In the genomic region with DNA sequence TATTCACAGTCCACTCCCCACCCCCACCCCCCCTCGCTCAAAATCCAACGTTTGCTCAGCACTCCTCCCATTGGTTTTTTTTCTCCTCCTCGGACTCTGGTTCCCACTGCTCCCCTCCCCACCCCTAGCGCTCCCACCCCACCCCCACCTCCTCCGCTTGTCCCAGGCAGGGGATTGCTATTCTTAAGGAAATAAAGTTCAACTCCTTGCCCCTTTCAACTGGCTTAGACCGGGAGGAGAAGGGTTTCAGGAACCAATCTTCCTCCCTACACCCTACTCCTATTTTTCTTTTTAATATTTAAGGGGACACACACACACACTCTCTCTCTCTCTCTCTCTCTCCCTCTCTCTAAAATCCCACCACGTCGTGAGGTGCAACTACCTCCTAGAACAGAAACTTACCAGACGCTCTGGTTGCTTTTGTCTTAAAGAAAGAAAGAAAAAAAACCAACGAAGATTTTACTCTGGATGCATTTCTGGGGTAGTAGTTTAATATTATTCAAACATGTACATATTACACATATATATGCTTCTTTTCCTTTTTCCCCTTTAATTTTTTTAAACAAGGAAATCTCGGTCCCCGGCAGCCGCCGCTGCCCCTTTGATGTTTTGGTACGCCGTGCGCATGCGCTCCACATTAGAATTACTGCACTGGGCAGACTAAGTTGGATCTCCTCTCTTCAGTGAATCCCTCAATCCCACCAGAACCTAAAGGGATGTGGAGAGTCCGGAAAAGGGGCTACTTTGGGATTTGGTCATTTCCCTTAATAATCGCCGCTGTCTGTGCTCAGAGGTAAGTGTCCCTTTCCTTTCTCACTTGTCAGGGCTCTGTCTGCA, we compare ENCODE assay signal across 8 mouse cellular contexts. TPM values are rescaled to one million over a fixed set of nuclear protein-coding genes. Genes with fewer than 3 reads are reported as not detected.
DNase-seq lines count a peak whose midpoint lies in the region; ATAC-seq lines count a peak whose summit lies in the region.

No protein-coding gene starts in this region.

- H3K27me3 ChIP-seq in heart, embryonic 16.5 days (ENCODE audit: control insufficient read depth, insufficient read depth, low read length): peaks cover 3% of the 10 kb centered on the region; the same call in 1 of the 2 replicates
- no peaks in the 10 kb centered on the region for H3K27me3 ChIP-seq in stomach, embryonic 14.5 days (ENCODE audit: control insufficient read depth, insufficient read depth, low read length)

- peak; percentile 31 for DNase-seq in urinary bladder, postnatal 25 days (ENCODE audit: low spot score)
- DNase-seq in urinary bladder, adult 2 months (ENCODE audit: low spot score): no peak
- peak; percentile 42 for DNase-seq in embryo, embryonic 11.5 days (ENCODE audit: low read depth, low spot score)
- peak; percentile 43 for DNase-seq in layer of hippocampus, adult 9-11 months
- DNase-seq in lung, postnatal 36 days: peak; percentile 1
- DNase-seq in thymus, postnatal 0 days (ENCODE audit: low spot score): no peak

- 0 out of 2 replicates have a peak, but pooled peaks cover 3% of the 10 kb centered on the region for H3K4me1 ChIP-seq in heart, embryonic 16.5 days (ENCODE audit: control insufficient read depth, insufficient read depth, low read length)
- no peaks in the 10 kb centered on the region for H3K4me1 ChIP-seq in stomach, embryonic 14.5 days (ENCODE audit: control insufficient read depth, insufficient read depth, low read length)

- H3K9me3 ChIP-seq in heart, embryonic 16.5 days (replicated peaks; ENCODE audit: control insufficient read depth, low read length): no peaks in the 10 kb centered on the region
- H3K9me3 ChIP-seq in stomach, embryonic 14.5 days (ENCODE audit: control insufficient read depth, low read depth, low read length): no peaks in the 10 kb centered on the region

- no peak overlapping the region for H3K27ac ChIP-seq in heart, embryonic 16.5 days (ENCODE audit: low read length)
- H3K27ac ChIP-seq in stomach, embryonic 14.5 days (ENCODE audit: low read length): no peak overlapping the region

- 0 out of 2 replicates have a peak, but pooled peaks have one; percentile 18 for ATAC-seq in heart, embryonic 16.5 days (replicated peaks; ENCODE audit: extremely low read depth, insufficient read depth, low FRiP score)
- ATAC-seq in stomach, embryonic 14.5 days (ENCODE audit: insufficient number of reproducible peaks, insufficient read depth, low FRiP score, low read depth): no peak; the same call in 1 of the 2 replicates

- H3K36me3 ChIP-seq in heart, embryonic 16.5 days (ENCODE audit: control insufficient read depth, insufficient read depth): no peaks in the 10 kb centered on the region
- H3K36me3 ChIP-seq in stomach, embryonic 14.5 days (ENCODE audit: control insufficient read depth, insufficient read depth, low read length): no peaks in the 10 kb centered on the region

- peak overlapping the region; percentile 88 for H3K4me2 ChIP-seq in heart, embryonic 16.5 days (ENCODE audit: low read depth, low read length)
- H3K4me2 ChIP-seq in stomach, embryonic 14.5 days (replicated peaks; ENCODE audit: low read depth, low read length): peak overlapping the region; percentile 88

- H3K4me3 ChIP-seq in heart, embryonic 16.5 days (ENCODE audit: low read length): peak overlapping the region; percentile 68
- peak overlapping the region; percentile 42 for H3K4me3 ChIP-seq in stomach, embryonic 14.5 days (ENCODE audit: low read depth, low read length)

- H3K9ac ChIP-seq in heart, embryonic 16.5 days (ENCODE audit: low read length): peak overlapping the region; percentile 71
- H3K9ac ChIP-seq in stomach, embryonic 14.5 days (replicated peaks; ENCODE audit: low read depth, low read length): peak overlapping the region; percentile 28; the same call in 1 of the 2 replicates

- WGBS in heart, embryonic 16.5 days: under 1% methylated on average over 21 of the region's 21 CpGs
- under 1% methylated on average over 21 of the region's 21 CpGs for WGBS in stomach, embryonic 14.5 days

RNA-seq across cellular contexts. Expression of a gene that starts 1.3 kb away (rescaled TPM):
- polyA plus RNA-seq in urinary bladder, adult 2 months (2012; rRNA removed): 0.34 and 0.44 TPM in 2 replicates
- 0.53 and 0.74 TPM in 2 replicates for polyA plus RNA-seq in heart, embryonic 16.5 days (2015; fragmentation: Nextera tagmentation; extraction: Ambion mirVana)
- polyA plus RNA-seq in stomach, embryonic 14.5 days (2014; fragmentation: Nextera tagmentation; extraction: Ambion mirVana): 3.7 and 5.2 TPM in 2 replicates
- 0.06 TPM in 1 of 2 replicates, not detected in the other for polyA plus RNA-seq in thymus, postnatal 0 days (2015; fragmentation: Nextera tagmentation; extraction: Ambion mirVana)

Comparison
In these comparisons a context has a peak if more than half of its experiments do, and no peak if none do; other contexts are left out.
1. DNase-seq: peak in urinary bladder, postnatal 25 days (single experiment), embryo, embryonic 11.5 days (single experiment), layer of hippocampus, adult 9-11 months (single experiment) and lung, postnatal 36 days (single experiment); none in urinary bladder, adult 2 months (single experiment) and thymus, postnatal 0 days (single experiment).